Mouse (Mus musculus): ENCODE results near the gene Tmem79. TPM values are rescaled to one million over a fixed set of nuclear protein-coding genes. Genes with fewer than 3 reads are reported as not detected.
A peak's percentile ranks its signal among the peaks of the same experiment; 100 is the strongest.

Tmem79 gene
- polyA plus RNA-seq, 1 experiment from 2014 or later: 26.0 TPM

DNA sequence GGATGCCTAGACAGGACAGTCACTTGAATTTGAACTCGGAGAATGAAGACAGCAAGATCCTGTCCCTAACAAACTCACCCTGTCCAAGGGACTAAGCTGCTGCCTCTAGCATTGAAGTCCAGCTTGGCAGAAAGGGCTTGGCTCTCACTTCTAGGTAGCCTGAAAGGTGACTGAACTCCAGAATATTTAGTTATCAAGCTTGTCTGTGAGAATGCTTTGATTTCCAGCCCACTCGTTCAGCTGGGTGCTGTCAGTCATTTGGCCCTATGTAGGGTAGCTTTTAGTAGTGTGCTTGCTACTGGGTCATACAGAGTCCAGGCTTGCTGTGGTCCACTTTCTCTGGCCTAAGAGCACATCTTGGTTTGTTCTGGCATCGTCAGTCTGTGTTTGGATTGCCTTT, 3.1 kb upstream of the Tmem79 start:
- H3K36me3 ChIP-seq: peaks cover 28% of the 10 kb centered on the region
- ATAC-seq (ENCODE audit: insufficient number of reproducible peaks, low FRiP score, low TSS enrichment, low read depth): no peak
- H3K4me3 ChIP-seq (replicated peaks): no peak overlapping the region
- no peaks in the 10 kb centered on the region for H3K9me3 ChIP-seq (replicated peaks)
- H3K27me3 ChIP-seq: no peaks in the 10 kb centered on the region
- peaks cover 26% of the 10 kb centered on the region for H3K4me1 ChIP-seq
- H3K9ac ChIP-seq: no peak overlapping the region
- no peak overlapping the region for H3K4me2 ChIP-seq (replicated peaks)
- H3K27ac ChIP-seq (replicated peaks): no peak overlapping the region
- WGBS: 67% methylated on average over 3 of the region's 3 CpGs

DNA sequence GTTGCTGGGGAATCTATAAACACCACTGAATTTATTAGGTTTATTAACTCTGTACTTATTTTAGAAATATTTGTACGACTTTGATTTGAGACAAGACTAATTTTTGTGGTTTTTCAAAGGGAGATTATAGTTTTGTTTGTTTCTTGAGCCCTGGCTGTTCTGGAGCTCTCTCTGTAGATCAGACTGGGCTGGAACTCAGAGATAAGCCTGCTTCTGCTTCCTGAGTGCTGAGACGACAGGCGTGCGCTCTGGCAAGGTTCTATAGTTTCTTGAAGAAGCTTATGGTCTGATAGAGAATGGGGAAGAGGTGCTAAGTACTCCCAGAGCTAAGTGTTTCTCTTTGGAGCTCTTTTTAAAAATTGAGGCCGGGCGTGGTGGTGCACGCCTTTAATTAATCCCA, 2.4 kb upstream of the Tmem79 start:
- peaks cover 26% of the 10 kb centered on the region for H3K4me1 ChIP-seq
- no peak overlapping the region for H3K9ac ChIP-seq
- 91% methylated on average over 7 of the region's 7 CpGs for WGBS
- H3K4me2 ChIP-seq (replicated peaks): no peak overlapping the region
- H3K9me3 ChIP-seq (replicated peaks): no peaks in the 10 kb centered on the region
- no peak overlapping the region for H3K4me3 ChIP-seq (replicated peaks)
- ATAC-seq (ENCODE audit: insufficient number of reproducible peaks, low FRiP score, low TSS enrichment, low read depth): no peak
- peaks cover 21% of the 10 kb centered on the region for H3K36me3 ChIP-seq
- no peak overlapping the region for H3K27ac ChIP-seq (replicated peaks)
- no peaks in the 10 kb centered on the region for H3K27me3 ChIP-seq

DNA sequence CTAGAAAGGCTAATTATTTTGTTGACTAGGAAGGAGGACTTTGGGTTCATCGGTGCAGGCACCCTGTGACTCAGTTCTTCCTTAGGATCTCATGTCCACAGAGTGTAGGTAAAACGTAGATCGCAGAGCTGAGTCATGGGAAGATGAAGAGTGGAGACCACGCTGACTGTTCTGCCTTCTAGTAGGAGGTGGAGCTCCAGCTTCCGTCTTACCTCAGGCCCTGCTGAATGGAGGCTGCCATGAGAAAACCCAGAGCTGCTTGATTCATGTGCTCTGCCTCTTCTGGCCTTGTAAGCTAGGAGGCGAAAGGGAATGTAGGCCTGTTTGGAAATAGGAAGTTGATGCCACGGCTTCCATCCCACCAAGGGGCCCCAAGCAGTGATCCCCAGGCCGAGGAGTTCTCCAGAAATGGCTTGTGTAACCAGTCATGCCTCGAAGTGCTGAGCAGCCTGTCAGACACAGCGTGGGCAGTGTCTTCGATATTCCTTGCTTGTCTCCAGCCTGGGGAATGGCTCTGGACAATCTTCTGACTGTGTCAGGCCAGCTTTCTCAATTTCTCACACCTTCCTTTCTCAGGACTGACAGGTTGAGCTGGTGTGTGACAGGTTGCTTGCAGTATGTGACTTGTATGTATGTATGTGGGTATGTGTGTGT, 1.5 kb upstream of the Tmem79 start:
- no peak for ATAC-seq (ENCODE audit: insufficient number of reproducible peaks, low FRiP score, low TSS enrichment, low read depth)
- Histone ChIP-seq H3K4me1 (peaks cover 26% of the 10 kb centered on the region), H3K27me3 (no peaks in the 10 kb centered on the region), H3K9me3 (replicated peaks) (no peaks in the 10 kb centered on the region), H3K4me3 (replicated peaks) (peak overlapping the region; percentile 91), H3K27ac (replicated peaks) (peak overlapping the region; percentile 63; the same call in 1 of the 2 replicates), H3K9ac (no peak overlapping the region), H3K4me2 (replicated peaks) (peak overlapping the region; percentile 72; the same call in 1 of the 2 replicates), H3K36me3 (peaks cover 13% of the 10 kb centered on the region)
- 77% methylated on average over 11 of the region's 11 CpGs for WGBS

- H3K4me2 ChIP-seq (replicated peaks): peak overlapping the region; percentile 72
- H3K9me3 ChIP-seq (replicated peaks): no peaks in the 10 kb centered on the region
- under 1% methylated on average over 27 of the region's 27 CpGs for WGBS
- no peaks in the 10 kb centered on the region for H3K27me3 ChIP-seq
- no peaks in the 10 kb centered on the region for H3K36me3 ChIP-seq
- H3K9ac ChIP-seq: peak overlapping the region; percentile 73
- peak overlapping the region; percentile 91 for H3K4me3 ChIP-seq (replicated peaks)
- H3K27ac ChIP-seq (replicated peaks): peak overlapping the region; percentile 97
- peak; percentile 37 for ATAC-seq (ENCODE audit: insufficient number of reproducible peaks, low FRiP score, low TSS enrichment, low read depth)
- peaks cover 26% of the 10 kb centered on the region for H3K4me1 ChIP-seq
These were observed 403 bp downstream of the Tmem79 start for GRCm38 (mm10) chr3:88335436-88336053.

- Histone ChIP-seq H3K4me1 (peaks cover 26% of the 10 kb centered on the region), H3K27me3 (no peaks in the 10 kb centered on the region), H3K27ac (replicated peaks) (peak overlapping the region; percentile 97), H3K9me3 (replicated peaks) (no peaks in the 10 kb centered on the region), H3K4me3 (replicated peaks) (peak overlapping the region; percentile 91), H3K36me3 (no peaks in the 10 kb centered on the region), H3K4me2 (replicated peaks) (peak overlapping the region; percentile 72), H3K9ac (peak overlapping the region; percentile 73)
- ATAC-seq (ENCODE audit: insufficient number of reproducible peaks, low FRiP score, low TSS enrichment, low read depth): no peak
- WGBS: 26% methylated on average over 3 of the region's 3 CpGs
These were observed 979 bp downstream of the Tmem79 start for GRCm38 (mm10) chr3:88334902-88335435.

DNA sequence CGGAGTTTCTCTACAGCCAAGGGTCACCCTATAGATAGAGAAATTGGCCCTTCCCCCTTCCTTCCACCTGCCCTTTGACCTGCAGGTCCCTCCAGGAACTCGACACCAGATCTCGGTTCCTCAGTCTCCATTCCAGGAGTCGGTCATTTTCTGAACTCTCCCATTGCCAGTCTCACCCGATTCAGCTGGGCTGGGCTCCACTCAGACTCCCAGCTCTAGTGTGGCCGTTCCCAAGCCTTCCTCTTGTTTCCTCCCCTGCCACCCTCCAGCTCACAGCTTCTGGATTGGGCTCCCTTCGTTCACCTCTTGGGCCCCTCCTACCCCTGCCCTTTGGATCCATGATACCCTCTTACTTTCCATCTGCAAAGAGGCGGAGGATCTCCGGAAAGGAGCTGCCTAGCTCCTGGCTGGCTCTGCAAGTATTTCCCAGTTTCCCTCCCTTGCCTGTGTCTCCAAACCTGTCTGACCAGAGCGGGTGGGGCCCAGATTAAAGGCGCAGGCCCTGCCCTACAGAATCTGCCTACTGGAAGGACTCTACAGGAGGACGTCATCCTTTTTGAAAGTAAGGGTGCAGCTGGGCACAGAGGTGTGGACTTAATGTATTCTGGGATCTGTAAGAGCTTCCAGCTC, 1.8 kb downstream of the Tmem79 start:
- H3K36me3 ChIP-seq: 0 out of 2 replicates have a peak, but pooled peaks cover 4% of the 10 kb centered on the region
- H3K4me1 ChIP-seq: peaks cover 26% of the 10 kb centered on the region
- no peak for ATAC-seq (ENCODE audit: insufficient number of reproducible peaks, low FRiP score, low TSS enrichment, low read depth)
- no peaks in the 10 kb centered on the region for H3K9me3 ChIP-seq (replicated peaks)
- H3K27me3 ChIP-seq: no peaks in the 10 kb centered on the region
- peak overlapping the region; percentile 32 for H3K4me3 ChIP-seq (replicated peaks)
- H3K27ac ChIP-seq (replicated peaks): peak overlapping the region; percentile 97
- peak overlapping the region; percentile 72 for H3K4me2 ChIP-seq (replicated peaks)
- WGBS: 40% methylated on average over 12 of the region's 12 CpGs
- H3K9ac ChIP-seq: 0 out of 2 replicates have a peak overlapping the region, but pooled peaks have one; percentile 1

- no peak overlapping the region for H3K9ac ChIP-seq
- H3K27ac ChIP-seq (replicated peaks): no peak overlapping the region
- H3K4me3 ChIP-seq (replicated peaks): no peak overlapping the region
- H3K4me1 ChIP-seq: peaks cover 15% of the 10 kb centered on the region
- peaks cover 22% of the 10 kb centered on the region for H3K36me3 ChIP-seq
- no peak for ATAC-seq (ENCODE audit: insufficient number of reproducible peaks, low FRiP score, low TSS enrichment, low read depth)
- H3K9me3 ChIP-seq (replicated peaks): no peaks in the 10 kb centered on the region
- no peaks in the 10 kb centered on the region for H3K27me3 ChIP-seq
- no peak overlapping the region for H3K4me2 ChIP-seq (replicated peaks)
- WGBS: 33% methylated on average over 2 of the region's 2 CpGs
These were observed 4.7 kb downstream of the Tmem79 start for GRCm38 (mm10) chr3:88331282-88331681.

DNA sequence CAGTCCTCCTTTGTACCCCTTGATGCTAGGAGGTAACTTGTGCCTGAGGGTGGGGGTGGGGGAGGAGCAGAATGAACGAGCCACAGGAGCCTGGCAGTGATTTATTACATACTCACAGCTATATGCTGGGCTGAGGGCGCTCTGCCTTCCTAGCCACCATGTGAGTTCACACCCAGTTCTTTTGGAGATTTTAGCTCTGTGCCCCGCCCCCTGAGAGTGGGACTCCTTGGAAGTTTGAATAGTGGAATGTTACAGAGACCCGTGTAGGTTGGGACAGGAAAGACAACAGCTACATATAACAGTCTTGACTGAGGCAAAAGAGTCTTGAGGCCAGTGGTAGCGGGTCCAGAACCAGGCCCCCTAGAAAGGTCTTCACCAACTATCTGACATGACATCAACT, 7.0 kb downstream of the Tmem79 start:
- H3K27ac ChIP-seq (replicated peaks): no peak overlapping the region
- H3K4me3 ChIP-seq (replicated peaks): no peak overlapping the region
- peaks cover 22% of the 10 kb centered on the region for H3K36me3 ChIP-seq
- peaks cover 13% of the 10 kb centered on the region for H3K4me1 ChIP-seq
- H3K9ac ChIP-seq: no peak overlapping the region
- no peak overlapping the region for H3K4me2 ChIP-seq (replicated peaks)
- no peak for ATAC-seq (ENCODE audit: insufficient number of reproducible peaks, low FRiP score, low TSS enrichment, low read depth)
- no peaks in the 10 kb centered on the region for H3K27me3 ChIP-seq
- WGBS: 80% methylated on average over 5 of the region's 5 CpGs
- no peaks in the 10 kb centered on the region for H3K9me3 ChIP-seq (replicated peaks)

DNA sequence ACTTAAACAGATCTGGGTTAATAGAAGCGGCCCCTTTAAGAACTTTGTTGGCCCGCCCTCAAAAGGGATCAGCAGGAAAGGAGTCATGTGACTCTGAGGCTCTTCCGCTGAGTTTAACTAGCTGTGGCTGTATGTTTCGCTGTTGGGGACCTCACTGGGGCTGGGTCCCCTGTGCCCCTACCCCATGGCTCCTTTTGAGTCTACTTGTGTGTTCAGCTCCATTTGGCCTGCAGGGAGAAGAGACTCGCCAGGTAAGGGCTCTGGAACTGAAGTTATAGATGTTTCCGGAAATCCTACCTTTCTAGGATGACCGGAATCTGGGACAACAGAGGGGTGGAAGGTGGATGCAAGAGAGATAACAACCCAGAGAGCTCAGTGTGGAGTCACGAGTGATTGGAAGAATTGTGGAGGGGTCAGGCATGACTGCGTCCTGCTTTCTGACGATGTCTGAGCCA, 11.0 kb downstream of the Tmem79 start, which contains the start of gene Glmp:
TSS of gene Glmp (plus strand) at position 73 of the 455 bp plus-strand sequence.
- Histone ChIP-seq H3K9ac (peak within 1 kb of the TSS; percentile 53), H3K36me3 (peaks cover 48% of the 10 kb centered on the region), H3K9me3 (replicated peaks) (no peaks in the 10 kb centered on the region), H3K4me2 (replicated peaks) (peak within 1 kb of the TSS; percentile 83), H3K4me3 (replicated peaks) (peak within 1 kb of the TSS; percentile 62), H3K4me1 (peaks cover 13% of the 10 kb centered on the region), H3K27me3 (no peaks in the 10 kb centered on the region), H3K27ac (replicated peaks) (peak within 1 kb of the TSS; percentile 53; the same call in 1 of the 2 replicates)
- ATAC-seq (ENCODE audit: insufficient number of reproducible peaks, low FRiP score, low TSS enrichment, low read depth): no peak; the same call in 1 of the 2 replicates
- under 1% methylated on average over 10 of the region's 10 CpGs for WGBS

- Histone ChIP-seq H3K27ac (replicated peaks) (no peak overlapping the region), H3K4me1 (peaks cover 12% of the 10 kb centered on the region), H3K4me3 (replicated peaks) (no peak overlapping the region), H3K9me3 (replicated peaks) (no peaks in the 10 kb centered on the region), H3K9ac (no peak overlapping the region), H3K36me3 (peaks cover 47% of the 10 kb centered on the region), H3K27me3 (no peaks in the 10 kb centered on the region), H3K4me2 (replicated peaks) (no peak overlapping the region)
- WGBS: 92% methylated on average over 1 of the region's 1 CpGs
- ATAC-seq (ENCODE audit: insufficient number of reproducible peaks, low FRiP score, low TSS enrichment, low read depth): no peak
These were observed 36.8 kb downstream of the Tmem79 start for GRCm38 (mm10) chr3:88299172-88299571.

GRCm38 (mm10) chr3:88297321-88297851, 38.6 kb downstream of the Tmem79 start:
- H3K9ac ChIP-seq: peak overlapping the region; percentile 74
- peak overlapping the region; percentile 82 for H3K4me3 ChIP-seq (replicated peaks)
- H3K4me1 ChIP-seq: peaks cover 12% of the 10 kb centered on the region
- H3K27me3 ChIP-seq: no peaks in the 10 kb centered on the region
- H3K36me3 ChIP-seq: peaks cover 32% of the 10 kb centered on the region
- no peak for ATAC-seq (ENCODE audit: insufficient number of reproducible peaks, low FRiP score, low TSS enrichment, low read depth)
- peak overlapping the region; percentile 68 for H3K4me2 ChIP-seq (replicated peaks)
- peak overlapping the region; percentile 94 for H3K27ac ChIP-seq (replicated peaks)
- H3K9me3 ChIP-seq (replicated peaks): no peaks in the 10 kb centered on the region
- under 1% methylated on average over 30 of the region's 30 CpGs for whole genome bisulfite sequencing

Data from embryonic facial prominence, embryonic 15.5 days (tissue).